Mouse (Mus musculus): Measurements from ENCODE around the gene Fras1. TPM values are rescaled to one million over a fixed set of nuclear protein-coding genes. Genes with fewer than 3 reads are reported as not detected.

Gene Fras1
- total and polyA plus RNA-seq, 3 experiments, result 2.1 to 5.8 (median 5.4) TPM

DNA sequence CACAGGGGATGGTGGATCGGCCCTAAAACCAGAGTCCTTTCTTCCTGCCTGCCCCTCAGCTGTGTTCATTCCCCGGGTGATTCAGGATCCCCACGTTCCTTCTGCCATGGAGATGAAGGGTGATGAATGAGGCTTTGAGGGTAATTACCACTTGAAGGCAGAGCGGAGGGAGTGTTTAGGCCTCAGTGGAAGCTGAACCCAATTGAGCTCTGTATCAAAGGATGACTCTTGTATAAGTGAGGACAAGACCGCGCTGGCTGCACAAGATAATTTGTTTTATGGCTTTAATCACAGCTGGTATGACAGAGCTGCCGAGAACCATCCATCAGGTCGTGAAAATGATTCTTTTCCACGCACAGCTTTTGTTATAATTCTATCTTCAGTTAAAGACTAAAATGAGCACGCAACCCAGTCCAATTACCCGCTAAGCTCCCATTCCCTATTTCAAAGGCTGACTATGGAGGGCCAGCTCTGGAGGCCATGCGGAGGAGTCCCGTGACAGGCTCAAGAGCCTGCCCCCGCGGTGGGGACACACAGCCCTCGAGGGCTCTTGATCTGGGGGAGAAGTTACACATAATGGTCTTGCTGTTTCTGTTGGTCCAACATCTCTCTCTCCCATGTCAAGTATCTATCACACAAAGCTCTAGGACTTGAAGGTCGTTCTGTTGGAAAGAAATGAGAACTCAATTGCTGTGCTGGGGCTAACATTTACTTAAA lies 261.5 kb downstream of the Fras1 start:
- no peak for DNase-seq (ENCODE audit: extremely low read depth)
- in situ Hi-C loops (cut with MboI; ENCODE audit: low pct_ligation_motif_present, low pct_unique_long_range_greater_than_20kb, low sequenced_read_pairs), result no loop called here
- Histone ChIP-seq H3K4me1 (ENCODE audit: control insufficient read depth in 1 of 2, insufficient read depth in 2 of 2) (peaks cover 0 to 12% of the 10 kb centered on the region in 2 experiments; a peak in 1 of 4 replicates), H3K27ac (ENCODE audit: insufficient read depth, low read depth) (no peak overlapping the region), H3K27me3 (replicated peaks) (no peaks in the 10 kb centered on the region), H3K4me2 (ENCODE audit: insufficient read depth, low read depth, poor library complexity, severe bottlenecking) (no peak overlapping the region), H3K9ac (ENCODE audit: insufficient read depth, low read depth) (no peak overlapping the region), H3K36me3 (replicated peaks in 1 of 2; ENCODE audit: control insufficient read depth in 1 of 2, insufficient read depth in 1 of 2, low read length in 1 of 2) (peaks cover 0 to 20% of the 10 kb centered on the region in 2 experiments), H3K9me3 (replicated peaks; ENCODE audit: low read length) (no peaks in the 10 kb centered on the region), H3K4me3 (replicated peaks in 1 of 3; ENCODE audit: low read depth in 2 of 3, low read length in 2 of 3, poor library complexity in 1 of 3) (no peak overlapping the region), H3K79me2 (replicated peaks; ENCODE audit: control insufficient read depth, extremely low read depth, insufficient read depth, poor library complexity, severe bottlenecking) (no peaks in the 10 kb centered on the region)
- dilution Hi-C loops (cut with MboI; ENCODE audit: extremely low pct_ligation_motif_present, extremely low pct_unique_long_range_greater_than_20kb, low sequenced_read_pairs), result no loop called here
- TF ChIP-seq EP300 (IDR thresholded peaks at IDR 0.05; ENCODE audit: low read length), result no peak

DNA sequence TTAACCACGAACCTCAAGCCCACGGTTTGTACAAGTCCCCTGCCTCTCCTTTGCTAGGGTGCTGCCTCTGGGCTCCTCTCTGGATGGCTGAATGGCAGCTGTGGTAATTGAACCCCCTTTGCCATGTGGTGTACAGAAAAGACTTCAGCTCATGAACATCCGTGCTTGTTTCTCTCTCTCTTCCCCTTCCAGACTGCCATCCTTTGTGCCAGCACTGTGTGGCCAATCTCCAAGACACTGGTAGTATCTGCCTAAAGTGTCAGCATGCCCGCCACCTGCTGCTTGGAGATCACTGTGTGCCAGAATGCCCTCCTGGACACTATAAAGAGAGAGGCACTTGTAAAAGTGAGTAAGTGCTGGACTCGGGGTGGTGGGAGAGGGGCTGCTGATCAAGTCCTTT lies 262.1 kb downstream of the Fras1 start:
- peaks cover 0 to 12% of the 10 kb centered on the region in 2 experiments; a peak in 1 of 4 replicates for H3K4me1 ChIP-seq (ENCODE audit: control insufficient read depth in 1 of 2, insufficient read depth in 2 of 2)
- TF ChIP-seq ZKSCAN1 (IDR thresholded peaks at IDR 0.05; ENCODE audit: borderline replicate concordance, low read depth, low read length) (no peak), RAD21 (IDR thresholded peaks at IDR 0.05; ENCODE audit: low read depth, low read length) (no peak)
- H3K4me2 ChIP-seq (ENCODE audit: insufficient read depth, low read depth, poor library complexity, severe bottlenecking), result no peak overlapping the region
- no peaks in the 10 kb centered on the region for H3K79me2 ChIP-seq (replicated peaks; ENCODE audit: control insufficient read depth, extremely low read depth, insufficient read depth, poor library complexity, severe bottlenecking)
- H3K4me3 ChIP-seq (replicated peaks in 1 of 3; ENCODE audit: low read depth in 2 of 3, low read length in 2 of 3, poor library complexity in 1 of 3), result no peak overlapping the region
- no peak overlapping the region for H3K9ac ChIP-seq (ENCODE audit: insufficient read depth, low read depth)
- in situ Hi-C loops (cut with MboI; ENCODE audit: low pct_ligation_motif_present, low pct_unique_long_range_greater_than_20kb, low sequenced_read_pairs), result no loop called here
- H3K9me3 ChIP-seq (replicated peaks; ENCODE audit: low read length), result no peaks in the 10 kb centered on the region
- H3K36me3 ChIP-seq (replicated peaks in 1 of 2; ENCODE audit: control insufficient read depth in 1 of 2, insufficient read depth in 1 of 2, low read length in 1 of 2), result peaks cover 0 to 20% of the 10 kb centered on the region in 2 experiments
- DNase-seq (ENCODE audit: extremely low read depth), result no peak
- no peak overlapping the region for H3K27ac ChIP-seq (ENCODE audit: insufficient read depth, low read depth)
- H3K27me3 ChIP-seq (replicated peaks), result no peaks in the 10 kb centered on the region
- dilution Hi-C loops (cut with MboI; ENCODE audit: extremely low pct_ligation_motif_present, extremely low pct_unique_long_range_greater_than_20kb, low sequenced_read_pairs), result no loop called here

DNA sequence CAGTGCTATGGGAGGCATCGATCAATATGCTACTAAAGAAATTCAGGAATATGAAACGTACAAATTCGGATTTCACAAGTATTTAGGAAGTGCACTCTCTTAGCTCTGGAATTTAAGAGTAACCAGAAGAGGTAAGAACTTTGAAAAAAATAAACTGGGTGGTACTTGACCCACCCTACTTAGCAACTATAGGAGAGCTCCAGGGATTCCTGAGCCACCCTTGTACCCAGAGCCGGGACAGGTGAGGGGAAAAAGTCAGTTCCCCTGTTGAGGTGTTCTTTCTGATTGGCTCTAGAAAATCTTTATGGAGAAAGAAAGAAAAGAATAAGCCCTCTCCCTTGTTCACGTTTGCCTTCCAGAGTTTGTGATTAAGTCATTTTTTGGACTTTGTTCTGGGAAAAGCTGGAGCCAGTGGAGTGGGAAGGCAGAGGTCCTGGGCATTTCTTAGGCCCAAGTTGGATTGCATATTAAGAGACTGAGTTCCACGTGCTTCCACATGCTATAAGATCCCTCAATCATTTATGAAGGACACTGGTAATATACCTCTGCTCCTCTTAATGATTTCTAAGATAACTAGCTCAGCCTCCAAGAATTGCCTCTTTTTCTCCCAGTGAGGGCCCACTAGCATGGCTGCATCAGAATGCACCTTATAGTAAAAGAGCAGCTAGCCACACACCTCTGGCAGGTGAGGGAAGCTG lies 265.6 kb downstream of the Fras1 start:
- no peak overlapping the region for H3K4me3 ChIP-seq (replicated peaks in 1 of 3; ENCODE audit: low read depth in 2 of 3, low read length in 2 of 3, poor library complexity in 1 of 3)
- peaks cover 0 to 11% of the 10 kb centered on the region in 2 experiments; a peak in 1 of 4 replicates for H3K4me1 ChIP-seq (ENCODE audit: control insufficient read depth in 1 of 2, insufficient read depth in 2 of 2)
- no peaks in the 10 kb centered on the region for H3K9me3 ChIP-seq (replicated peaks; ENCODE audit: low read length)
- H3K27ac ChIP-seq (ENCODE audit: insufficient read depth, low read depth), result no peak overlapping the region
- no peaks in the 10 kb centered on the region for H3K79me2 ChIP-seq (replicated peaks; ENCODE audit: control insufficient read depth, extremely low read depth, insufficient read depth, poor library complexity, severe bottlenecking)
- H3K4me2 ChIP-seq (ENCODE audit: insufficient read depth, low read depth, poor library complexity, severe bottlenecking), result no peak overlapping the region
- dilution Hi-C loops (cut with MboI; ENCODE audit: extremely low pct_ligation_motif_present, extremely low pct_unique_long_range_greater_than_20kb, low sequenced_read_pairs) (no loop called here), in situ Hi-C loops (cut with MboI; ENCODE audit: low pct_ligation_motif_present, low pct_unique_long_range_greater_than_20kb, low sequenced_read_pairs) (no loop called here)
- TF ChIP-seq CHD2 (IDR thresholded peaks at IDR 0.05; ENCODE audit: low read length), result no peak
- no peak for TF ChIP-seq UBTF (IDR thresholded peaks at IDR 0.05; ENCODE audit: low read depth, low read length)
- TF ChIP-seq MEF2A (IDR thresholded peaks at IDR 0.05; ENCODE audit: borderline replicate concordance, low read depth, low read length), result no peak
- TF ChIP-seq BHLHE40 (IDR thresholded peaks at IDR 0.05; ENCODE audit: low read depth, low read length), result no peak
- no peak for TF ChIP-seq EP300 (IDR thresholded peaks at IDR 0.05; ENCODE audit: low read length)
- no peak for TF ChIP-seq HCFC1 (IDR thresholded peaks at IDR 0.05; ENCODE audit: low read depth, low read length)
- TF ChIP-seq ZC3H11A (IDR thresholded peaks at IDR 0.05; ENCODE audit: low read depth, low read length), result no peak
- TF ChIP-seq E2F4 (IDR thresholded peaks at IDR 0.05; ENCODE audit: insufficient replicate concordance, low read depth, low read length), result no peak
- TF ChIP-seq NELFE (IDR thresholded peaks at IDR 0.05; ENCODE audit: low read depth, low read length), result no peak
- no peak for TF ChIP-seq GABPA (IDR thresholded peaks at IDR 0.05; ENCODE audit: insufficient replicate concordance, low read depth, low read length)
- no peak for TF ChIP-seq TBP (conservative IDR thresholded peaks at IDR 0.05; ENCODE audit: low read depth, low read length)
- no peak for TF ChIP-seq PAX5 (IDR thresholded peaks at IDR 0.05; ENCODE audit: low read length)
- TF ChIP-seq POLR2A (IDR thresholded peaks at IDR 0.05; ENCODE audit: low read depth, low read length), result no peak
- no peak for TF ChIP-seq ELF1 (IDR thresholded peaks at IDR 0.05; ENCODE audit: low read depth, low read length)
- TF ChIP-seq IRF4 (IDR thresholded peaks at IDR 0.05; ENCODE audit: low read depth, low read length), result no peak
- TF ChIP-seq SMC3 (IDR thresholded peaks at IDR 0.05; ENCODE audit: low read depth, low read length), result no peak
- TF ChIP-seq KAT2A (IDR thresholded peaks at IDR 0.05; ENCODE audit: insufficient replicate concordance, low read length), result no peak
- TF ChIP-seq ZNF384 (IDR thresholded peaks at IDR 0.05; ENCODE audit: low read depth, low read length), result no peak
- no peak for DNase-seq (ENCODE audit: extremely low read depth)
- H3K36me3 ChIP-seq (replicated peaks in 1 of 2; ENCODE audit: control insufficient read depth in 1 of 2, insufficient read depth in 1 of 2, low read length in 1 of 2), result peaks cover 0 to 26% of the 10 kb centered on the region in 2 experiments
- no peaks in the 10 kb centered on the region for H3K27me3 ChIP-seq (replicated peaks)
- no peak overlapping the region for H3K9ac ChIP-seq (ENCODE audit: insufficient read depth, low read depth)
